Mouse (Mus musculus) liver, adult 2 months (tissue): ENCODE measurements around the gene Zkscan6.

Source experiments
- CTCF ChIP-seq: fragments of 200-500 bp; IDR thresholded peaks from 2 replicates; pipeline ENCODE4 v1.5.1; 2011; ENCODE audit warnings: low read depth, low read length, control low read depth
- POLR2A ChIP-seq: fragments of 200-500 bp; IDR thresholded peaks from 2 replicates; pipeline ENCODE4 v1.6.1; 2011; ENCODE audit warnings: low read length, control low read depth; ENCODE audit not compliant: insufficient read depth; ENCODE audit errors: extremely low read depth

- no peak for TF ChIP-seq POLR2A
- TF ChIP-seq CTCF, result no peak
Observed at GRCm38 (mm10) chr11:65812088-65812487, 5.1 kb downstream of the Zkscan6 start.
